Mouse (Mus musculus) G1E (cell line): ENCODE results near the gene Tmem238l. TPM values are rescaled to one million over a fixed set of nuclear protein-coding genes. Genes with fewer than 3 reads are reported as not detected.

Experiments used
- ATAC-seq: 2 replicates; pipeline ENCODE4 v1.8.0; 2016; ENCODE audit warnings: mild to moderate bottlenecking; ENCODE audit not compliant: insufficient number of reproducible peaks, poor library complexity, low FRiP score, severe bottlenecking; ENCODE audit errors: extremely low read depth
- DNase-seq: peaks from one replicate; pipeline ENCODE4 v3.0.0; 2012; ENCODE audit warnings: low spot score
- H3K27me3 ChIP-seq: 2 replicates; pipeline ENCODE4 v1.6.1; 2012; ENCODE audit warnings: mild to moderate bottlenecking, low read length, inconsistent platforms; ENCODE audit not compliant: insufficient read depth
- H3K36me3 ChIP-seq: replicated peaks from 2 replicates; pipeline ENCODE3; 2012; ENCODE audit warnings: mild to moderate bottlenecking, inconsistent platforms
- H3K4me1 ChIP-seq: 2 replicates; pipeline ENCODE4 v1.6.1; 2012; ENCODE audit warnings: low read depth, low read length, inconsistent platforms, mixed read lengths; ENCODE audit not compliant: insufficient read depth
- H3K4me3 ChIP-seq: 2 replicates; pipeline ENCODE4 v1.5.1; 2012; ENCODE audit warnings: low read depth, mild to moderate bottlenecking, inconsistent platforms, low read length, moderate library complexity, mixed read lengths
- H3K9me3 ChIP-seq: replicated peaks from 2 replicates; pipeline ENCODE4 v1.6.1; 2012; ENCODE audit warnings: inconsistent platforms
- CTCF ChIP-seq: IDR thresholded peaks from 2 replicates; pipeline ENCODE4 v1.5.1; 2012; ENCODE audit warnings: low read depth, low read length, inconsistent platforms, mixed read lengths
- GATA1 ChIP-seq: IDR thresholded peaks from 2 replicates; pipeline ENCODE4 v1.6.1; 2012; ENCODE audit warnings: borderline replicate concordance, low read length, inconsistent platforms, mixed read lengths
- GATA2 ChIP-seq: IDR thresholded peaks from 2 replicates; pipeline ENCODE4 v1.6.1; 2012; ENCODE audit warnings: low read depth, low read length, inconsistent platforms, borderline replicate concordance
- POLR2AphosphoS5 ChIP-seq: IDR thresholded peaks from 2 replicates; pipeline ENCODE4 v1.6.1; 2012; ENCODE audit warnings: low read depth, low read length, inconsistent platforms; ENCODE audit not compliant: insufficient replicate concordance
- TAL1 ChIP-seq: conservative IDR thresholded peaks from 2 replicates; pipeline ENCODE4 v1.6.1; 2012; ENCODE audit warnings: low read depth, low read length, inconsistent platforms, mixed read lengths
- polyA plus RNA-seq: library from polyadenylated mRNA; stranded (reverse); fragments of >175 nt; gene quantifications from 2 replicates; pipeline ENCODE4 v1.2.3, GENCODE M21; 2012
- total RNA-seq, 2 experiments: library from RNA; stranded (forward) in 1 of 2; stranded (reverse) in 1 of 2; fragments of 200-1000 nt in 1 of 2; fragments of >200 nt in 1 of 2; fragmentation: Nextera tagmentation in 1 of 2; gene quantifications; 2 replicates each; pipeline ENCODE4 v1.2.3; 2014 to 2017

Tmem238l gene
- total and polyA plus RNA-seq, 3 experiments, result not detected

DNA sequence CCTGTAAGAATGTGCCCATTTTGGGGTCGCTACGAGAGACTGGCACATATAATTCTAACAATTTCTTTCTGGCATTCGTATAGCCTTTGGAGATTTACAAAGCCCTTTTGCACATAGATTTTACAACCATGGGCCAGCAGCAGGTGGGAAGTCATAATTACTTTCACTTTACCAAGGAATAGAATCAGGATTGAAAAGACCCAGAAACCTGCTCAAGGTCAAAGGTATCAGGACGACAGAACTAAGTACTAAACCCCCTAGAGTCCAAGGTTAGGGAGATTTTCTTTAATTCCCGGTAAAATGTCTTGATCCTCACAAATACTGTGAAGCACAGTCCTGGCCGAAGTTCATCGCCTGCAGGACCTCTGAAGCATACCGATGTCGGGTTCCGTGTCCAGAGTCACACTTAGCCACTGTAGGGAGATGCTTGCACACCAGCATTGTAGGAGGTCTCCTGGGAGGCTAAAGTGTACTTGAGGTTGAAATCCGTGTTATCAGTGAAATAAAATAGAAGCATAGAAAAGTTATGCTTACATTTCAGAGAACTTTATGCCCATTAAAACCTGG is 28.8 kb downstream of the Tmem238l start:
- ATAC-seq (no peak), DNase-seq (no peak)
- Histone ChIP-seq H3K4me1 (no peaks in the 10 kb centered on the region), H3K4me3 (no peak overlapping the region), H3K36me3 (no peaks in the 10 kb centered on the region), H3K9me3 (peaks cover 4% of the 10 kb centered on the region; the same call in 1 of the 2 replicates), H3K27me3 (no peaks in the 10 kb centered on the region)
- TF ChIP-seq GATA1, result no peak
- TF ChIP-seq POLR2AphosphoS5, result no peak
- no peak for TF ChIP-seq CTCF

- DNase-seq, result no peak
- TF ChIP-seq TAL1 (no peak), GATA1 (no peak)
- H3K4me1 ChIP-seq, result no peaks in the 10 kb centered on the region
- ATAC-seq, result no peak
- H3K9me3 ChIP-seq, result peaks cover 2% of the 10 kb centered on the region; the same call in 1 of the 2 replicates
- H3K36me3 ChIP-seq, result no peaks in the 10 kb centered on the region
- no peak overlapping the region for H3K4me3 ChIP-seq
- H3K27me3 ChIP-seq, result no peaks in the 10 kb centered on the region
These were observed 35.7 kb downstream of the Tmem238l start for GRCm38 (mm10) chr11:66992150-66992549.

GRCm38 (mm10) chr11:66993674-66994073 is 37.2 kb downstream of the Tmem238l start:
- Histone ChIP-seq H3K27me3 (no peaks in the 10 kb centered on the region), H3K4me1 (no peaks in the 10 kb centered on the region), H3K36me3 (no peaks in the 10 kb centered on the region), H3K4me3 (no peak overlapping the region), H3K9me3 (no peaks in the 10 kb centered on the region)
- DNase-seq, result no peak
- ATAC-seq, result no peak
- TF ChIP-seq TAL1, result no peak
- TF ChIP-seq POLR2AphosphoS5, result no peak
- no peak for TF ChIP-seq GATA2
- TF ChIP-seq GATA1, result no peak
- TF ChIP-seq CTCF, result no peak

GRCm38 (mm10) chr11:66996446-66996845 is 40.0 kb downstream of the Tmem238l start:
- DNase-seq (no peak), ATAC-seq (no peak)
- Histone ChIP-seq H3K4me3 (no peak overlapping the region), H3K27me3 (no peaks in the 10 kb centered on the region), H3K4me1 (no peaks in the 10 kb centered on the region), H3K36me3 (no peaks in the 10 kb centered on the region), H3K9me3 (no peaks in the 10 kb centered on the region)
- TF ChIP-seq GATA1 (no peak), GATA2 (no peak), TAL1 (no peak), POLR2AphosphoS5 (no peak), CTCF (no peak)

DNA sequence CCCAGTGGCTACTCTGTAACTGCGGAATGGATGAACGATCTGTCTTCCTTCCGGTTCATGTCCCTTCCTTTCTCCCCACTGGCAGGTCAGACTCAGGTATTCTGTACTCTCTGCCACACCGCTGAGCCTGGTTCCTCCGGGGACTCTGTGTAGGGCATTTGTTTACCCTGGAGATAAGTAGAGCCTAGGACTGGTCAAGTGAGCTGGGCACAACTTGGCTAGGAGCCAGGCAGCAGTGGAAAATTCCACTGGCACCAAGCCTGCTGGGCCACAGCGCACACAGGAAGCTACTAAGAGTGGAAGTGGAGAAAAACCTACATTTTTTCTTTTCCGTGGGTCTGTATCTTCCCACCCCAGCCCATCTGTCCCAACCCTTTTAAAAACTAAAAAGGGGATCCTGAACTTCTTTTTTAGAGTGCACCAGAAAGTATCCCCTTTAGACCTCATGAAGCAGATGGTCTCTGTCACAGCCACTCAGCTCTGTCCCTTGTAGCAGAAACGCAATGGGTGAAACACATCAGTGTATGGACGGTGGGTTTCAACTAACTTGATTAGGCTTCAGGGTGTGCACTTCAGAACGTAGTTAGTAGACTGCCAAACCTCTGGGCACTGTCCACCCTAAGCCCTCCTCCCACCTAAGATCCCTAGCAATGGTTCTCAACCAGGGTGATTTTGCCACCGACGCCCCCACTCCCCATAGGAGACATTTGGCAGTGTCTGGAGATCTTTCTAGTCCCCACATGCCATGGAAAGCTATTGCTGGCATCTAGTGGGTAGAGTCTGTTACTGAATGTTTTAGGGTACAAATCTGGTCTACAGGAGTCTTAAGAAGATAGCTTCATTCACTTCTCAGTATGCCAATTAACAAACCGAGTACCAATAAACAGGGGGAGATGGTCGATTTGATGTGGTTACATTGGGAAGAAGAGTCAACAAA is 42.3 kb downstream of the Tmem238l start:
- DNase-seq (no peak), ATAC-seq (no peak)
- H3K9me3 ChIP-seq, result no peaks in the 10 kb centered on the region
- H3K36me3 ChIP-seq, result no peaks in the 10 kb centered on the region
- TF ChIP-seq CTCF (no peak), GATA1 (no peak), POLR2AphosphoS5 (no peak), TAL1 (no peak), GATA2 (no peak)
- H3K4me3 ChIP-seq, result no peak overlapping the region
- no peaks in the 10 kb centered on the region for H3K4me1 ChIP-seq
- no peaks in the 10 kb centered on the region for H3K27me3 ChIP-seq

GRCm38 (mm10) chr11:67000671-67001070 is 44.2 kb downstream of the Tmem238l start:
- no peak for ATAC-seq

DNA sequence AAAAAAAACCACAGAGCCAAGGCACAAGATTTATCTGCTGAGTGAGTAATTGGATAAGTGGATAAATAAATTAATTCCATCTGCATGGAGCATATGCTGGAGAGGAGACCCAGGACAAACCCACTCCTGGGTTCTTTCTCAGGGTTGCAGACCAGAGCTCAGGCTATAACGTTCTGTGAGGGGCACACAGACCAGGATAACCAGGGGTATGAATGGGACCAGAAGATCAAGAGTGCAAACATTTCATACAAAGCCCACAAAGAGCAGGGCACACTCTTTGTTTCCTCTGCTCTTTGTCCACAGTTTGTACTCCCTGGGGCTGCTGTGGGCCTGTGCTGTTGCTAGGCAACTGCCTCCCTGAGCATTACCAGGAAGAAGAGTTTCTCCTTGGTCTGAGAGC is 45.3 kb downstream of the Tmem238l start:
- no peak overlapping the region for H3K4me3 ChIP-seq
- no peaks in the 10 kb centered on the region for H3K36me3 ChIP-seq
- DNase-seq (no peak), ATAC-seq (no peak)
- TF ChIP-seq GATA2, result no peak
- no peak for TF ChIP-seq POLR2AphosphoS5
- no peak for TF ChIP-seq CTCF
- TF ChIP-seq TAL1, result no peak
- no peak for TF ChIP-seq GATA1
- H3K27me3 ChIP-seq, result no peaks in the 10 kb centered on the region
- H3K4me1 ChIP-seq, result no peaks in the 10 kb centered on the region
- no peaks in the 10 kb centered on the region for H3K9me3 ChIP-seq

More at GRCm38 (mm10) chr11:67000671-67001070, 44.2 kb downstream of the Tmem238l start:
- Histone ChIP-seq H3K9me3 (no peaks in the 10 kb centered on the region), H3K4me3 (no peak overlapping the region), H3K27me3 (no peaks in the 10 kb centered on the region), H3K4me1 (no peaks in the 10 kb centered on the region), H3K36me3 (no peaks in the 10 kb centered on the region)
- no peak for DNase-seq
- TF ChIP-seq CTCF (no peak), GATA2 (no peak), POLR2AphosphoS5 (no peak), GATA1 (no peak), TAL1 (no peak)
